Mouse (Mus musculus): ENCODE results near the gene Vtcn1.

DNA sequence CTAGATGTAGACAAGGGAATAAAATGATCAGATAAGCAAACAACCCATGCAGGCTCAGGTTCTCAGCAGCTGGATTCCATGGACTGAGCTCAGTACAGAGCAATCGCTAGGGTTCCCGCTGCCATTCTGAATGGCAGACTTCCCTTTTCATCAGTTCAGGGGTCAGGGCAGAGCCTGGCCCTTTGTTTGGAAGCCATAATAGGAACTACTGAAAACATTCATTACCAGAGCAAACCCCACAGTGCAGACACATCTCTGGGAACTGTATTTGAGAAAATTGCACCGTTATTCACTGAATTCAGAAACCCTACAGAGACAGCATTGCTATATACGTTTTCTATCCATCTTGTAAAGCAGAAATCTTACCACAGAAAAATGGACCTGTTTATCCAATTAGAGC lies 47.7 kb upstream of the Vtcn1 start:
- TF ChIP-seq CTCF (IDR thresholded peaks at IDR 0.05; ENCODE audit: low read depth, low read length) (no peak), POLR2A (IDR thresholded peaks at IDR 0.05; ENCODE audit: borderline replicate concordance, low read depth, low read length) (no peak)

Measured in bone marrow macrophage, adult 2 months (primary cell).